Mouse (Mus musculus) gastrocnemius, postnatal 10 days (tissue): ENCODE results near the gene Proser3. TPM values are rescaled to one million over a fixed set of nuclear protein-coding genes. Genes with fewer than 3 reads are reported as not detected.
"Not testable (repeated sequence)": the region's sequence is repeated elsewhere in the genome, so short reads cannot be mapped to it uniquely, and the experiment has no call there.

Experiments used
- DNase-seq: peaks from one replicate; pipeline ENCODE4 v3.0.0; 2021; ENCODE audit warnings: mixed read lengths
- total RNA-seq, 2 experiments: library from RNA; stranded (reverse); gene quantifications; 2 replicates each; pipeline ENCODE4 v1.2.3; 2021

Gene Proser3
- total RNA-seq, 2 experiments from 2014 or later: 3.8 to 6.2 TPM

- DNase-seq: no peak
Measured at GRCm38 (mm10) chr7:30544327-30544726, 7.8 kb downstream of the Proser3 start.

GRCm38 (mm10) chr7:30540572-30540971 lies 11.5 kb downstream of the Proser3 start:
- DNase-seq: no peak

- peak; percentile 94 for DNase-seq
Measured at GRCm38 (mm10) chr7:30534633-30535577, 17.2 kb downstream of the Proser3 start, which contains the start of gene Arhgap33. Gene Arhgap33, minus strand, starts transcription at chr7:30535060.

DNA sequence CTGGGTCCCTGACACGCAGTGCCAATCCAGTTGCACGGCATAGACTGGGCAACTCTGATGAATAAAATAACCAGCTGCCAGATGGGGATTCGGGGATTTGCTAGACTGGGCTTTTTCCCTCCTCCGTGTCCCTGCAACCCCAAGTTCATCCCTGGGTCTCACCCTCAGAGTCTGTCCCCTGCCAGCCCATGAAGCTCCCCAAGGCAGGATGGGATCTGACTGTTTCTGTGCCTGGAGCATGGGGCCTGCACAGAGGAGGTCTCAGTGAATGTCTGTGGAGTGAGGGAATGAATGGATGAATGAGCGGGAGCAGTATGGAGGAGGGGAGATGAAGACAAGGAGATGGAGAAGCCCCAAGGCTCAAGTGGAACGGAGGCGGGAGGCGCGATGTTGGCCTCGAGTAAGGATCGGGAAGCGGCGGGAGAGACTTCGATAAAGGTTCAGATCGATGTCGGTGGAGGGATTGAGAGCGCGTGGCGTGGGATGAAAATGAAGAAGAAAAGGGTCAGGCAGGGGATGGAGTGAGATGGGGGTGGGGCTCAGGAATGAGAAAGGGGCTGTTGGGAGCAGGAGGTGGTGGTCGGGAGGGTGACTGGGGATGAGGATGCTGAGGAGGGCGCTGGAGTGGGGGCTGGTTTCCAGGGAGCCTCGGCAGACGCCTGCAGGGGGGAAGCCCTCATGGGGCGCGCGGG lies 18.0 kb downstream of the Proser3 start:
- no peak for DNase-seq

- no peak for DNase-seq
Measured at GRCm38 (mm10) chr7:30532931-30533330, 19.2 kb downstream of the Proser3 start.

DNA sequence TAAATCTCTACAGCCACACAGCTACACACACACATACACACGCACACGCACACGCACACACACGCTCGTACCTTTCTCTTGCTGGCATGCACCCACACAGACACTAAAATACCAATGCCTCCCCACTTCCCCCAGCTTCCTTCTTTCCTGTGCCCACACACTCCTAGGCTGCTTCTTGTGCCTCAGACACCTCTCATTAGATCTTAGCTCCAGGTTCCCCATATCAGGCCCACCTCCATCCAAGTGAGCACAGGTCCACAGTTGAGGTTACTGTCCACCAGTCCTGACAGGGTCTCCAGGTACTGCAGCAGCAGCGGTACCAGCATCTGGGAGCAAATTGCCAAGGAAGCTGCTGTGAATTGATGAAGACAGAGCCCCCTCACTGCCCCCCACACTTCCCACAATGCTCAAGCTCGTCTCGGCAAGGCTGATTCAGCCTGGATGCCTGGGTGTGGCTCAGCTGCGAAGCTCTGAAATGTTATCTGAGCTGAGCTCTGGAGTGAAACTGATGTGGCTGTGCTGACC lies 20.7 kb downstream of the Proser3 start:
- DNase-seq: no peak

DNA sequence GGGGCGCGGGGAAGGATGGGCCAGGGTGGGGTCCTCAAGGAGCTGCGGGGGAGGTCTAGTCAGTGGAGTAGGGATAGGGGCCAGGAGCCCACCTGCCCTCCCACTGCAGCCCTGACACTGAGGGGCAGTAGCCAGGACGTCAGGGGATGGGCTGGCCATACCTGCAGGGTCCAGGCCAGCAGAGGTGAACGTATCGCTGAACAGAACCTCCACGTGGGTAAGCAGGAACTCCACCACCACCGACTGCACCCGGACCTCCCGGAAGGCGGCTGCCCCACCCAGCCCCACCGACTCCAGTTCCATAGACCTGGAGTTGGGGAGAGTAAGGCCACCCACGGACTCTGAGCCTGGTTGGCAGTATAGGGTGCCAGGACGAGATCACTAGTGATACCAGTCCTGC lies 25.1 kb downstream of the Proser3 start:
- DNase-seq: no peak

DNA sequence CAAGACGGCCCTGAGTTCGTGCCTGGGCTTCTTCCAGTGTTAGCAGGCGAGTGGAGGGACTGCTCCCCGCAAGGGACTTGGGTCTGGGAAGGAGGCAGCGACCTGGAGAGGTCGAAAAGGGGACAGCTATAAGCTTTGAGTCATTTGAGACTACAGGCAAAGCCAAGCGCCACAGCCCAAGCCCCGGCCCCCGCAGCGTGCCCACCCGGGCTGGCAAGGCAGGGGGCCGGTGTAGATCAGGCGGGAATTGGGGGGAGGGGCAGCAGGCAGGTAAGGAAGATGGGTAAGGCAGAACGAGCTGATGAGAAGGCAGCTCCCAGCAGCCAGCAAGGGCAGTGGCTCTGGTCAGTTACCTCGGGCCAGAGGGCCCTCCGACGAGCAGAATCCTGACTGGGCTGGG lies 25.7 kb downstream of the Proser3 start:
- DNase-seq: no peak

- no peak for DNase-seq
Measured at GRCm38 (mm10) chr7:30525954-30526353, 26.1 kb downstream of the Proser3 start.

DNA sequence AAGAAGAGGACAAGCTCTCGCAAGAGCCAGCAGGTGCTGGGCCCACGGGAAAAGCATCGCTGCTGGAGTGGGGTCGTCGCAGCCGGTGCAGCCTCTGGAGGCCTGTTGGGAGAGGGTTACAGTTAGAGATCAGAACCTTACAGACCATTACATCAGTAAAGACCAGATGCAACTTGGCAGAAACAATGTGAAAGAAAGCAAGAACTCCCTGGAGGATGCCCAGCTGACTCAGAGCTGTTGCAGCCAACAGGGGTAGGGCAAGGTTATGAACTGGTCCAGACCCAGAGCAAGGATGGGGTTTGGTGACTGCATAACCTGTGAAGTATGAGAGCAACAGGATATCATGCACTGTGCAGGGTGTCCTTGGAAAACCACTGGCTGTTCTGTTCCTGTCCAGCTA lies 27.6 kb downstream of the Proser3 start:
- no peak for DNase-seq

DNA sequence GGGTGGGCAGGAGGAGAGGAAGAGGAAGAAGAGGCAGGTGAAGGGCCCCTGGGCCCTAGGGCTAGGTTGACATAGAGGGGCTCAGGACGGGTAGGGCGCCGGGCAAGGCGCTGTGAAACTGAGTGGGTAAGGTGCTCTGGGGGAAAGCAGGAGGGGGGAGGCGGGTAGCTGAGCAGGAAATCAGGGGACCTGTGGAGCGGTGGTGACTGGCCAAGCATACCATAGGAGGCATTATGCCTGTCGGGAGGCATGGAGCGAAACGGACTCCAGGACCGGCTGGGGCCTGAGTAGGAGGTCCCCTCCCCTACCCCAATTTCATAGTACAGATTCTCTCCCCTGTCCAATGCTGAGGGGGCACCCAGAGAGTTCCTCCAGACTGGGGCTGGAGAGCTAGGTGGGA lies 29.2 kb downstream of the Proser3 start:
- no peak for DNase-seq

DNA sequence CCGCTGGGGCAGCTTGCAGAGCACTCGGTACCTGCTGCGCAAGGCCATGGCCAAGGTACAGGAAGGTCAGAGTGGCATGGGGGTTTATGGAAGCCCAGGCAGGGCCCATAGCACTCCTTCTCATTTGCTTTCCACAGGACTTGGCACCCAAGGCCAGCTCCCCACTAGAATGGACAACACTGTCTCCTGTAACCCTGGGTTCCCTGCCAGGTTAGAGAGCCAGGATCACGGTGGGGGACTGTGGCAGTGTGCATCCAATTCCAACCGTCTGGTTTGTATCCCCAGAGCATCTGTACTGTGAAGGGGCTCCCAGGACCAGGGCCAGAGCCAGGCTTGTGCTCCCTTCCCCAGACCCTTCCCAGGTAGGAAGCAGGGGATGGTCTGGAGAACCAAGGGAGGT lies 31.2 kb downstream of the Proser3 start:
- DNase-seq: no peak

DNA sequence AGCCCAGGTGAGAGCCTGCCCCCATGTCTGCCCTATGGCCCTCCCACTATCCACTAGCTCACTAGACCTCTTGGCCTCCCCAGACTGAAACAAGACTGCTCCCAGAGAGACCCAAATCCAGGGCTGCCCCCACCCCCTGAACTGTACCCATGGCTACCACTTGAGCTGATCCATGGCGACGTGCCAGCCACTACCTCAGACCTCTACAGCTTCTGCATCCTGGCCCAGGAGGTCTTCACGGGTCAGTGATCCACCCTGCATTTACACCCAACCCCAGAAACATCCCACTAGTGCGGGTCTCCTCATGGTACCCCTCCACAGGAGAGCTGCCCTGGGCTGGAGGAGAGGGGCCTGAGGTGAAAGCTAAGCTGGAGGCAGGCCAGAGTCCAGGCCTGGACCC lies 31.7 kb downstream of the Proser3 start:
- no peak for DNase-seq

DNA sequence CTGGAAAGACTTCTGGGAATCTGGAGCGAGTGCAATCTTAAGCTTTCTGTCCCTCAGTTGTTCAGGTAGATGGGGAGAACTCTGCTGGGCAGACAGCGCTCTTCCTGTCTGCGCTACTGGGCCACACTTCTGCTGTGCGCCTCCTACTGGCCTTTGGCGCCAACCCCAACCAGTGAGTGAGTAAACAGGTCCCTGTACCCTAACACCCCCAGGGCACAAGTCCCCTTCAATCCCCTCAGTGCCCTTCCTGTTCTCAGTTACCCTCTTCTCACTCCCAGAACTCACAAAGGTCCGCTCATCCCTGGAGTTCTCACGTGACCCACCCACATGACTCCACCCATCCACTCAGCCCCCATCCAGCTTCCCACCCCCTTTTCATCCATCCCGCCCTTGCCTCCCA lies 33.8 kb downstream of the Proser3 start:
- no peak for DNase-seq

DNA sequence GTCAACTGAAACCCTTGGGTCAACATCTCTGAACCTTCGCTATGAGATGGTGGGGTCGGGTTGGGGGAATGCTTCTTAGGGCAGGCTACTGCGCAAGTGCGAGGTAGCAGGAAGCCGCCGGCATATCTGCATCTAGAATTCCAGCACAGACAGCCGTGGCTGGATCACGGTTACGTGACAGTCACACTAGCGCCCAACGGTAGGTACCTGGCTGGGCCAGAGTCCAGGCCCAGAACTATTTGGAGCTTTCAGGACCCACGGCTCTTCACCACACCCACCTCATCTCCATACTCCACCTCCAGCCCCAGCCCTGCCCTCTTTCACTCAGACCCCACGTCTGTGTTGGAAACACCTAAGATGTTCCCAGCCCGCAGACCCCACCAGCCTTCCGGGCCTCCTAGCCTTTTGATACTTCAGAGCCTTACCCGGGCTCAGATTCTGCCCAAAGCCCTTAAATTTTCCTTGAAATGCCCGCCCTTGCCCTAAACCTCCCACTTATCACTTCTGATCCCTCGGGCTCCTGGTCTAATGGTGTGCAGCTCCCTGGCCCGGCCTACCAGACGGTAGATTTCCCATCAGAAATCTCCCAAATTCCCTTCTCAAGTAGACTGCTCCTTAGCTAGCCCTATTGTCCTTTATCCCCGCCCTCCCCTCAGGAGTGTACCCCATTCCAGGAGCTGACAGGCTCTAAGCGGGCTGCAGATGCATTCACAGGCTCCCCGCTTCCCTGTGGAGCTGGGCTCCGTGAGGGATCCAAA lies 36.9 kb downstream of the Proser3 start:
- DNase-seq: no peak

- no peak for DNase-seq
Measured at GRCm38 (mm10) chr7:30508061-30508460, 44.0 kb downstream of the Proser3 start.

DNA sequence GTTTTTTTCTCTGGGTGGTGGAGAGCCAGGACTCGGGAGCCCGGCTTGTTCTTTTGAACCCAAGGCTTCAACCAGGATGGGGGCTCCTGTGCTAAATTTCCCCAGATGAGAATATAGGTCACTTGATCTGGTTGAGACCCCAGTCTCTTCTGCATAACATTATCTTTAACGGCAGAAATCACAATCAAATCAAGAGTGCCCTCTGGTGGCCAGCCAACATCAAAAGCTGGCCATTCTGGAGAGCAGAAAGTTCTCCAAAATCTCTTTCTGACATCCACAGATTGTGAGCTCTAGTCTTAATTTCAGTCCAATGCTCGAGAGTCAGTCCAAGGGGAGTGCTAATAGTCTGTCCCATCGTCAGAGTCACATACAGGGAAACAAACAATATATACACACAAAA lies 50.9 kb downstream of the Proser3 start:
- DNase-seq: not testable (repeated sequence)

- not testable (repeated sequence) for DNase-seq
Measured at GRCm38 (mm10) chr7:30495506-30496042, 56.5 kb downstream of the Proser3 start.

DNA sequence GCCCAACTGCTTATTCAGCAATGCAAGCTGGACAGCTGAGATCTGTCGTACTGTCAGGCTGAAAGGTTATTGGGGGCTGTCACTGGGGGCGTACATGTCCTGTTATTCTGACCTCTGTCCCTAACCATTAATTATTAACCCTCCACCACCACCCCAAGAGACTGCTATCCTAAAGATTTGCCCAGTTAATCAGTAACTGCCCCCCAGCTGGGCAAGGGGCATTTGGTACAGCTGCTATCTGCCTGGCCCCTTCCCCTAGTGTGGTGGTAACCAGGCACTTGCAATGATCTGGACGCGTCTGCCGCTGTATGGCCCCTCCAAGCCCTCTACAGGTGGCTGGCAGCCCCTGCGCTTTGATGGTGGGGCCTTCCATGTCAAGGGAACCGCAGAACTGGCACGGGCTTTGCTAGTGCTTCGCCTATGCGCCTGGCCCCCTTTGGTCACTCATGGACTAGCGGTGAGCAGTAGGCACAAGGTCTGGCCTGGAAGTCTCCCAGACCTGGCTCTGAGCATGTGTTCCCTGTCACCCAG lies 58.6 kb downstream of the Proser3 start, which contains the start of gene Prodh2:
Gene Prodh2 (plus strand): TSS at position 222 of the 531 bp plus-strand sequence.
- no peak for DNase-seq

- peak; percentile 87 for DNase-seq
Measured at GRCm38 (mm10) chr7:30492765-30493164, 59.3 kb downstream of the Proser3 start.

DNA sequence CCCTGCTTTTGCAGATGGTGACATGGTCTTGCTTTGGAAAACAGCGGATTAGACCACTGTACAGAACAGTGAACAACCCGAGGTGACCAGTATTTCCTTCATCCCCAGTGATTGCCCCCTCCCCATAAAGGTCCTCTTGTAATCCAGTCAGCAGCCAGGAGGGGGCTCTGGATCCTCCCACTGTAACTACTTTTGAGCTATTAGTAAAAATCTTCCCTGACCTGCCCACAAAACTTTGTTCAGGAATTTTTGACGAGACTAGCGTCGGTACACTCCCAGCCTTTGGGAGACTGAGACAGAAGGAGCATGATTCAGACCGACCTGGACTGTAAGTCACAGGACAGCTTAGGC lies 61.2 kb downstream of the Proser3 start:
- DNase-seq: no peak
